Mouse (Mus musculus): ENCODE data around the gene Cenpo. TPM values are rescaled to one million over a fixed set of nuclear protein-coding genes. Genes with fewer than 3 reads are reported as not detected.
A peak's percentile ranks its signal among the peaks of the same experiment; 100 is the strongest.

Cenpo gene
- polyA plus RNA-seq, 1 experiment from 2014 or later: 15.6 TPM

- 44% methylated on average over 4 of the region's 4 CpGs for WGBS
- no peak for ATAC-seq (ENCODE audit: low FRiP score, low read depth)
These were observed 1.3 kb downstream of the Cenpo start for GRCm38 (mm10) chr12:4232777-4233176.

GRCm38 (mm10) chr12:4230156-4230555 is 3.9 kb downstream of the Cenpo start:
- H3K27ac ChIP-seq: no peak overlapping the region
- no peak overlapping the region for H3K4me3 ChIP-seq
- H3K9ac ChIP-seq: no peak overlapping the region
- H3K4me2 ChIP-seq (replicated peaks): no peak overlapping the region
- peaks cover 45% of the 10 kb centered on the region for H3K36me3 ChIP-seq
- WGBS: 92% methylated on average over 7 of the region's 7 CpGs
- H3K9me3 ChIP-seq: no peaks in the 10 kb centered on the region
- no peaks in the 10 kb centered on the region for H3K27me3 ChIP-seq
- H3K4me1 ChIP-seq: peaks cover 13% of the 10 kb centered on the region
- ATAC-seq (ENCODE audit: low FRiP score, low read depth): no peak

More at GRCm38 (mm10) chr12:4232777-4233176, 1.3 kb downstream of the Cenpo start:
- Histone ChIP-seq H3K27me3 (no peaks in the 10 kb centered on the region), H3K27ac (no peak overlapping the region), H3K9me3 (no peaks in the 10 kb centered on the region), H3K4me1 (peaks cover 13% of the 10 kb centered on the region), H3K9ac (peak overlapping the region; percentile 73), H3K4me3 (peak overlapping the region; percentile 66), H3K36me3 (peaks cover 23% of the 10 kb centered on the region), H3K4me2 (replicated peaks) (peak overlapping the region; percentile 71)

GRCm38 (mm10) chr12:4212908-4213307 is 21.2 kb downstream of the Cenpo start:
- no peak overlapping the region for H3K4me2 ChIP-seq (replicated peaks)
- H3K4me1 ChIP-seq: no peaks in the 10 kb centered on the region
- no peaks in the 10 kb centered on the region for H3K27me3 ChIP-seq
- peaks cover 91% of the 10 kb centered on the region for H3K36me3 ChIP-seq
- no peak overlapping the region for H3K4me3 ChIP-seq
- 75% methylated on average over 8 of the region's 8 CpGs for WGBS
- no peak overlapping the region for H3K9ac ChIP-seq
- H3K9me3 ChIP-seq: no peaks in the 10 kb centered on the region
- H3K27ac ChIP-seq: no peak overlapping the region
- ATAC-seq (ENCODE audit: low FRiP score, low read depth): no peak

- WGBS: 81% methylated on average over 9 of the region's 9 CpGs
- H3K9me3 ChIP-seq: no peaks in the 10 kb centered on the region
- no peak overlapping the region for H3K27ac ChIP-seq
These were observed 22.9 kb downstream of the Cenpo start for GRCm38 (mm10) chr12:4211174-4211573.

GRCm38 (mm10) chr12:4209196-4209595 is 24.9 kb downstream of the Cenpo start:
- Histone ChIP-seq H3K9me3 (no peaks in the 10 kb centered on the region), H3K4me1 (no peaks in the 10 kb centered on the region), H3K27ac (no peak overlapping the region), H3K4me2 (replicated peaks) (no peak overlapping the region), H3K4me3 (no peak overlapping the region), H3K9ac (no peak overlapping the region), H3K36me3 (peaks cover 97% of the 10 kb centered on the region), H3K27me3 (no peaks in the 10 kb centered on the region)
- ATAC-seq (ENCODE audit: low FRiP score, low read depth): no peak
- 93% methylated on average over 9 of the region's 9 CpGs for WGBS

More at GRCm38 (mm10) chr12:4211174-4211573, 22.9 kb downstream of the Cenpo start:
- no peak overlapping the region for H3K4me3 ChIP-seq
- no peak overlapping the region for H3K9ac ChIP-seq
- ATAC-seq (ENCODE audit: low FRiP score, low read depth): no peak
- H3K4me1 ChIP-seq: no peaks in the 10 kb centered on the region
- H3K4me2 ChIP-seq (replicated peaks): no peak overlapping the region
- peaks cover 99% of the 10 kb centered on the region for H3K36me3 ChIP-seq
- no peaks in the 10 kb centered on the region for H3K27me3 ChIP-seq

DNA sequence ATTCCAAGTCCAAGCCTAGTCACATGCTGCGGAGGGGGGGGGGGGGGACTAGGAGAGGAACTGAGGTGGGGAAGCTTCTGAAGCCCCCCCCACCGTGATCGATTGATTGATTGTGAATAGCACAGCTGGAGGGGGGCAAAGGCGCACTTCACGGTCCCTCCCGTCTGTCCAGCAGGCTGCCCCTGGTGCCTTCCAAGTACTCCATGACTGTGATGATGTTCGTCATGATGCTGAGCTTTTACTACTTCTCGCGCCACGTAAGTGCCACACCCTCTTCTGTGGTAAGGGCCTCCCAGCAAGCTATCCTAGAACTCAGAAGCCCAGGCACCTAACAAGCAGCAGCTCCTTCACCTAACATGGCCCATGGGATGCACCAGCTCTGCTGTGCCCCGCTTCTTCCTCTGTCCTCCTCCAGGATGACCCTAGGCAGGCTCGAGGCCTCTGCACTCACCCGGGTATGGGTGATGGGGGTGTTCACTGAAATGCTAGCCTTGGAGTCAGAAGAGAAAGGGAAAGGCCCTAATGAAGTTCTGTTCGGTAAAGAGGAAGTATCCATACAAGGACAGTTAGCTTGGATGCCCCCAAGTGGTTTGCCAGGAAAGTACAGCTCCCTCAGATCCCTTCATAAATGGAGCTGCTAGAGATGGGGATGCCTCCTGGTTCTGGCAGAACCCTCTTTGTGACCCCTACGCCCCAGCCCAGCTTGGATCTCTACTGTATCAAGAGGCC is 25.5 kb downstream of the Cenpo start:
- 79% methylated on average over 15 of the region's 15 CpGs for WGBS
- H3K36me3 ChIP-seq: peaks cover 95% of the 10 kb centered on the region
- no peak overlapping the region for H3K4me2 ChIP-seq (replicated peaks)
- H3K9ac ChIP-seq: no peak overlapping the region; the same call in 1 of the 2 replicates
- no peak overlapping the region for H3K4me3 ChIP-seq
- no peak overlapping the region for H3K27ac ChIP-seq
- H3K9me3 ChIP-seq: no peaks in the 10 kb centered on the region
- ATAC-seq (ENCODE audit: low FRiP score, low read depth): 0 out of 2 replicates have a peak, but pooled peaks have one; percentile 24
- H3K4me1 ChIP-seq: no peaks in the 10 kb centered on the region
- H3K27me3 ChIP-seq: no peaks in the 10 kb centered on the region

DNA sequence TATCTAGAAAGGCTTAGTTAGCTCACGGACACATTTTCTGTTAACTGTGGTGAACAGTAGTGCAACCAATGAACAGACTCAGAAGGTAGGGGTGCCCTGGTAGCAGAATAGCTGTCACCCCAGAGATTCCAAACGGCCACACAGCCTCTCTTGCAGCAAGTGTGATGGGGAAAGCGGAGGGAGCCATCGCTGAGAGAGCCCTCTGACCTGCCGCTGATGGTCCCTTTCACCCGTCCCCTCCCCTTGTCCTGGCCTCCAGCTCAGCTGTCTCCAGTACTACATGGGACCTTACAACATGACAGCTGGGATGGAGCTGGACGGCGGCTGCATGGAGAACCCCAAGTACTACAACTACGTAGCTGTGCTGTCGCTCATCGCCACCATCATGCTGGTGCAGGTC is 28.0 kb downstream of the Cenpo start:
- H3K9me3 ChIP-seq: no peaks in the 10 kb centered on the region
- H3K9ac ChIP-seq: no peak overlapping the region
- H3K27me3 ChIP-seq: no peaks in the 10 kb centered on the region
- 94% methylated on average over 11 of the region's 11 CpGs for WGBS
- no peaks in the 10 kb centered on the region for H3K4me1 ChIP-seq
- no peak overlapping the region for H3K27ac ChIP-seq
- no peak overlapping the region for H3K4me2 ChIP-seq (replicated peaks)
- ATAC-seq (ENCODE audit: low FRiP score, low read depth): no peak
- peaks cover 93% of the 10 kb centered on the region for H3K36me3 ChIP-seq
- no peak overlapping the region for H3K4me3 ChIP-seq

GRCm38 (mm10) chr12:4202206-4202605 is 31.9 kb downstream of the Cenpo start:
- Histone ChIP-seq H3K4me3 (no peak overlapping the region), H3K36me3 (peaks cover 91% of the 10 kb centered on the region), H3K9me3 (no peaks in the 10 kb centered on the region), H3K27ac (no peak overlapping the region), H3K9ac (no peak overlapping the region), H3K4me2 (replicated peaks) (no peak overlapping the region), H3K27me3 (no peaks in the 10 kb centered on the region), H3K4me1 (no peaks in the 10 kb centered on the region)
- ATAC-seq (ENCODE audit: low FRiP score, low read depth): no peak
- 90% methylated on average over 4 of the region's 4 CpGs for WGBS

DNA sequence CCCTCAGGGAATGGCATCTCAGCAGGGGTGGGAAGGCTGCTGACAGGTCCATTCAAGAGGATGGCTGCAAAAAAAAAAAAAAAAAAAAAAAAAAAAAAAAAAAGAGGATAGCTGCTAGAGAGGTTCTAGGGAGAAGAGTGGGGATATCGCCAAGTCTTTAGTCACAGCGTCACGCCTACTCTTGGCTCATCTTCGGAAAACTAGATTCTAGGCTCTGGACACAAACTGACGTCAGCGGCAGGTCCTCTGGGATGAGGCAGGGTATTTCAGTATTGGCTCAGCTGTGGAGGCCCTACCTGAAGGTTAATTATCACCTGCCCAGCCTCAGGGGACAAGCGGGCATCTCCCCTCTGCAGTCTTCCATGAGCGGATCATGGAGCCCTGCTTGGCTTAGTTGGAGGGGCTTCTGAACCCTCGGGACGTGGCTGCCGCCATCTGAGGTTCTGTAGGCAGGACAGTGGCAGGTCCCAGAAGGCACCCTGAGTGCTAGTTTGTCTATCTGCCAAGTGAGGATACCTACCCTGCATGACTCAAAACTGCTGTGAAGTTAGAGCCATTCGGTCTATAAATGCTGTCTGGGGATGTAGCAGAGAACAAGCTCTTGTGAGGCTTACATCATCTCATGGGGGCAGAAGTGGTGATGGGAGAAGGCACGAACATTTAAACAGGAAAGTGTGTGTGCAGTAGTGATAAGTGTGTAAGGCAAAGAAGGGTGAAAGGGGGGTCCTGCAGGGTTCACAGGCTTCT is 32.5 kb downstream of the Cenpo start:
- no peaks in the 10 kb centered on the region for H3K27me3 ChIP-seq
- WGBS: 93% methylated on average over 13 of the region's 13 CpGs
- no peak for ATAC-seq (ENCODE audit: low FRiP score, low read depth)
- H3K4me1 ChIP-seq: no peaks in the 10 kb centered on the region
- H3K4me3 ChIP-seq: no peak overlapping the region
- peaks cover 91% of the 10 kb centered on the region for H3K36me3 ChIP-seq
- no peak overlapping the region for H3K9ac ChIP-seq
- H3K4me2 ChIP-seq (replicated peaks): no peak overlapping the region
- H3K27ac ChIP-seq: no peak overlapping the region
- no peaks in the 10 kb centered on the region for H3K9me3 ChIP-seq

- H3K9ac ChIP-seq: no peak overlapping the region
- no peak overlapping the region for H3K4me3 ChIP-seq
- no peaks in the 10 kb centered on the region for H3K27me3 ChIP-seq
- no peaks in the 10 kb centered on the region for H3K9me3 ChIP-seq
- no peak for ATAC-seq (ENCODE audit: low FRiP score, low read depth)
- 95% methylated on average over 11 of the region's 11 CpGs for WGBS
- H3K4me2 ChIP-seq (replicated peaks): no peak overlapping the region
- no peaks in the 10 kb centered on the region for H3K4me1 ChIP-seq
- peaks cover 79% of the 10 kb centered on the region for H3K36me3 ChIP-seq
- no peak overlapping the region for H3K27ac ChIP-seq
These were observed 34.8 kb downstream of the Cenpo start for GRCm38 (mm10) chr12:4199271-4199670.

- Histone ChIP-seq H3K27ac (no peak overlapping the region), H3K4me2 (replicated peaks) (no peak overlapping the region), H3K9ac (no peak overlapping the region), H3K4me3 (no peak overlapping the region), H3K36me3 (peaks cover 76% of the 10 kb centered on the region), H3K9me3 (no peaks in the 10 kb centered on the region), H3K4me1 (peaks cover 5% of the 10 kb centered on the region), H3K27me3 (no peaks in the 10 kb centered on the region)
- WGBS: 92% methylated on average over 4 of the region's 4 CpGs
- ATAC-seq (ENCODE audit: low FRiP score, low read depth): no peak
These were observed 35.4 kb downstream of the Cenpo start for GRCm38 (mm10) chr12:4198702-4199101.

- Histone ChIP-seq H3K9ac (no peak overlapping the region), H3K4me3 (no peak overlapping the region), H3K27ac (no peak overlapping the region), H3K4me1 (peaks cover 29% of the 10 kb centered on the region), H3K36me3 (peaks cover 41% of the 10 kb centered on the region), H3K4me2 (replicated peaks) (no peak overlapping the region), H3K27me3 (no peaks in the 10 kb centered on the region), H3K9me3 (no peaks in the 10 kb centered on the region)
- 91% methylated on average over 14 of the region's 14 CpGs for WGBS
- ATAC-seq (ENCODE audit: low FRiP score, low read depth): no peak
These were observed 39.5 kb downstream of the Cenpo start for GRCm38 (mm10) chr12:4194643-4195042.

Measured in limb, embryonic 13.5 days (tissue).